Mouse (Mus musculus) hindbrain, embryonic 13.5 days (tissue): ENCODE measurements around the gene Mtmr12. TPM values are rescaled to one million over a fixed set of nuclear protein-coding genes. Genes with fewer than 3 reads are reported as not detected.

Source experiments
- ATAC-seq: fragments of 200-750 bp; cut with Nextera tagmentation; 2 replicates; pipeline ENCODE4 v1.8.0; 2017; ENCODE audit warnings: moderate TSS enrichment; ENCODE audit not compliant: low FRiP score
- H3K27ac ChIP-seq: fragments of 300-500 bp; sonication (generic); 2 replicates; pipeline ENCODE4 v1.5.1; 2015; ENCODE audit warnings: inconsistent platforms, mild to moderate bottlenecking, moderate library complexity
- H3K27me3 ChIP-seq: fragments of 300-500 bp; sonication (generic); 2 replicates; pipeline ENCODE4 v1.6.1; 2015; ENCODE audit warnings: mild to moderate bottlenecking, inconsistent platforms
- H3K36me3 ChIP-seq: fragments of 300-500 bp; sonication (generic); 2 replicates; pipeline ENCODE4 v1.6.1; 2015; ENCODE audit warnings: mild to moderate bottlenecking, inconsistent platforms
- H3K4me1 ChIP-seq: fragments of 300-500 bp; sonication (generic); replicated peaks from 2 replicates; pipeline ENCODE4 v1.6.1; 2015; ENCODE audit warnings: inconsistent platforms
- H3K4me2 ChIP-seq: fragments of 300-500 bp; sonication (generic); 2 replicates; pipeline ENCODE4 v1.6.1; 2015; ENCODE audit warnings: inconsistent platforms, mild to moderate bottlenecking, moderate library complexity
- H3K4me3 ChIP-seq: fragments of 300-500 bp; sonication (generic); 2 replicates; pipeline ENCODE4 v1.5.1; 2015; ENCODE audit warnings: mild to moderate bottlenecking, inconsistent platforms
- H3K9ac ChIP-seq: fragments of 300-500 bp; sonication (generic); 2 replicates; pipeline ENCODE4 v1.6.1; 2015; ENCODE audit warnings: mild to moderate bottlenecking, inconsistent platforms
- H3K9me3 ChIP-seq: fragments of 300-500 bp; sonication (generic); 2 replicates; pipeline ENCODE4 v1.6.1; 2016; ENCODE audit warnings: inconsistent platforms
- WGBS: fragments of 180-500 bp; shearing (Covaris S2); methylation state at CpG from one replicate; pipeline ENCODE4 v1.1.7; 2015; 5-methylcytosine and 5-hydroxymethylcytosine counted together
- polyA plus RNA-seq: library from polyadenylated mRNA; unstranded; fragments of >200 nt; fragmentation: Nextera tagmentation; extraction: Ambion mirVana; gene quantifications from 2 replicates; pipeline ENCODE4 v1.2.1, GENCODE M21; 2015

The Mtmr12 gene
- polyA plus RNA-seq, 1 experiment from 2014 or later, result 7.7 TPM

- no peak for ATAC-seq
- whole genome bisulfite sequencing, result 79% methylated on average over 11 of the region's 11 CpGs
- no peak overlapping the region for H3K4me2 ChIP-seq
Observed at GRCm38 (mm10) chr15:12246360-12247158, 41.7 kb downstream of the Mtmr12 start.

DNA sequence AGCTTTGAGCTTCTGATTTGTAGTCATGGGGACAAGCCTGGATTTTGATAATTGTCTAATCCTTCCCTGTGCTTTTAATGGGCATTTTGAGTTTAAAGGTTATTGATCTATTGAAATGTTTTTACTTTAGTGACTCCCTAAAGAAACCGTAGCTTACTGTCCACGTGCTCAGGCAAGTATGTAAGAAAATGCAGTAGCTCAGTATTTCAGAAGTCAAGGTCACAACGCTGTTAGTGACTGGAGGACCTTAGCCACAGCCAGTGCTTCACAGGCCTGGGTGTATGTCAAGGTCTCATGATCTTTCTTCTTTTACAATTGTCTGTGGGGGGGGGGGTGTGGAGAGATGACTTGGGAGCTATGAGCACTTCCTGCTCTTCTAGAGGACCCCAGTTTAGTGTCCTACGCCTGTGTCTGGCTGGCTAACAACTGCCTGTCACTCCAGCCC lies 42.4 kb downstream of the Mtmr12 start:
- Histone ChIP-seq H3K27ac (no peak overlapping the region), H3K9ac (no peak overlapping the region), H3K4me2 (no peak overlapping the region), H3K9me3 (no peaks in the 10 kb centered on the region), H3K4me3 (no peak overlapping the region), H3K36me3 (peaks cover 53% of the 10 kb centered on the region), H3K4me1 (no peaks in the 10 kb centered on the region), H3K27me3 (no peaks in the 10 kb centered on the region)
- WGBS, result 84% methylated on average over 4 of the region's 4 CpGs
- ATAC-seq, result no peak

More at GRCm38 (mm10) chr15:12246360-12247158, 41.7 kb downstream of the Mtmr12 start:
- Histone ChIP-seq H3K9me3 (no peaks in the 10 kb centered on the region), H3K4me1 (no peaks in the 10 kb centered on the region), H3K36me3 (peaks cover 46% of the 10 kb centered on the region), H3K27me3 (no peaks in the 10 kb centered on the region), H3K4me3 (no peak overlapping the region), H3K27ac (no peak overlapping the region), H3K9ac (no peak overlapping the region)

- peaks cover 52% of the 10 kb centered on the region for H3K36me3 ChIP-seq
- H3K9me3 ChIP-seq, result no peaks in the 10 kb centered on the region
- no peak overlapping the region for H3K4me2 ChIP-seq
- H3K27ac ChIP-seq, result no peak overlapping the region
- no peak overlapping the region for H3K9ac ChIP-seq
- no peak for ATAC-seq
- H3K4me1 ChIP-seq, result no peaks in the 10 kb centered on the region
- no peaks in the 10 kb centered on the region for H3K27me3 ChIP-seq
- H3K4me3 ChIP-seq, result no peak overlapping the region
- WGBS, result 56% methylated on average over 4 of the region's 4 CpGs
Observed at GRCm38 (mm10) chr15:12248279-12248678, 43.5 kb downstream of the Mtmr12 start.

DNA sequence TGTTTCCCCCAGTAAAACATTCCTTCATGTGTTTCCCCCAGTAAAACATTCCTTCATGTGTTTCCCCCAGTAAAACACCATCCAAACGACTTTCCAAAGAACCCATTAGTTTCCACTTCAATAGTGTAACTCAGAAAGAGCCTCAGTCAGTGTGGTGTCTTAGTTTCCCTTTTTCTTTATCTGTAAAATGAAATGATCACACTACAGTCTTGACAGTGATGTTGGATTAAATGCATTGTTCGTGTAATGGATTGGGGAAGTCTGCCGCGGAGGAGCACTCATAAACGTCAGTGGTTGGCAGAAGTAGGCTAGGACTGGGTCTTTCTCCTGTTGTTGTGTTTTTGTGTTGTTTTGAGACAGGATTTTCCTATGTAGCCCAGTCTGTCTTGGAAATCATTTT lies 45.5 kb downstream of the Mtmr12 start:
- H3K36me3 ChIP-seq, result peaks cover 52% of the 10 kb centered on the region
- 88% methylated on average over 5 of the region's 5 CpGs for WGBS
- no peak overlapping the region for H3K9ac ChIP-seq
- no peaks in the 10 kb centered on the region for H3K4me1 ChIP-seq
- H3K27me3 ChIP-seq, result no peaks in the 10 kb centered on the region
- no peak overlapping the region for H3K27ac ChIP-seq
- no peak overlapping the region for H3K4me2 ChIP-seq
- ATAC-seq, result no peak
- H3K4me3 ChIP-seq, result no peak overlapping the region
- H3K9me3 ChIP-seq, result no peaks in the 10 kb centered on the region

DNA sequence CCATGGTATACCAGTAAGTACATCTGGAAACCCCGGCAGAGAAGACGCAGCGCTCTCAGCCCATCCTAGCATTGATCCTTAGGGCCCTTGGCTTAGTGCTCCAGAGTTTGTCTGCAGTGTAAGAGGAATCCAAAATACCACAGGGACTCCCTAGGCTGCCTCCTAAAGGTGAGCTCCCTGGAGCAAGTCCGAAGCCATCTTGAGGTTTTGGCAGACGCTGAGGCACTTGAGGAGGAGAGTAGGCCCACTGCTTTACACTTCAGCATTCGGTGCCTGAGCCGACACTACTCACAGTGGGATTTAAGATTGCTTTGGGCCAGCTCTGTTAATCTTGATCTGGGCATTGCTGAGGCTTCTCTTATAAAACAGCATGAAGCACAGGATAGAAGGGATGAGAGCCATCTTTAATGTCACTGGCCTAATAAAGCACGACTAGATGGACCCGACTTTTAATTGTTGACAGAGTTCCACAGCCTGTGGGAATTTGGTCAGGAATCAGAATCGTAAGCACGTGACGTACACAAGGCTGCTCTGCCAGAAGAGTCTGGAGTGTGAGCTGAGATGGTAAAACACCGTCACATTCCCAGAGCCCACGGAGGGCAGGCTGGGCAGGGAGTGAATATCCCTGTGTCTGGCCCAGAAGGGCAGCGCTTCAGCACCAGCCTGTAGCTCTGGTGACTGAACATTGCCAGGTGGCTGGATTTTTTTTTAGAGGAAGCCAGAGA lies 46.8 kb downstream of the Mtmr12 start:
- Histone ChIP-seq H3K36me3 (peaks cover 46% of the 10 kb centered on the region), H3K27ac (no peak overlapping the region), H3K4me2 (no peak overlapping the region), H3K9ac (no peak overlapping the region), H3K27me3 (no peaks in the 10 kb centered on the region), H3K4me3 (no peak overlapping the region), H3K4me1 (no peaks in the 10 kb centered on the region), H3K9me3 (no peaks in the 10 kb centered on the region)
- 96% methylated on average over 15 of the region's 15 CpGs for WGBS
- no peak for ATAC-seq

GRCm38 (mm10) chr15:12252141-12252489 lies 47.3 kb downstream of the Mtmr12 start:
- Histone ChIP-seq H3K27me3 (no peaks in the 10 kb centered on the region), H3K4me1 (no peaks in the 10 kb centered on the region), H3K9ac (no peak overlapping the region), H3K4me3 (no peak overlapping the region), H3K9me3 (no peaks in the 10 kb centered on the region), H3K27ac (no peak overlapping the region), H3K36me3 (peaks cover 44% of the 10 kb centered on the region), H3K4me2 (no peak overlapping the region)
- 93% methylated on average over 2 of the region's 2 CpGs for WGBS
- ATAC-seq, result no peak

DNA sequence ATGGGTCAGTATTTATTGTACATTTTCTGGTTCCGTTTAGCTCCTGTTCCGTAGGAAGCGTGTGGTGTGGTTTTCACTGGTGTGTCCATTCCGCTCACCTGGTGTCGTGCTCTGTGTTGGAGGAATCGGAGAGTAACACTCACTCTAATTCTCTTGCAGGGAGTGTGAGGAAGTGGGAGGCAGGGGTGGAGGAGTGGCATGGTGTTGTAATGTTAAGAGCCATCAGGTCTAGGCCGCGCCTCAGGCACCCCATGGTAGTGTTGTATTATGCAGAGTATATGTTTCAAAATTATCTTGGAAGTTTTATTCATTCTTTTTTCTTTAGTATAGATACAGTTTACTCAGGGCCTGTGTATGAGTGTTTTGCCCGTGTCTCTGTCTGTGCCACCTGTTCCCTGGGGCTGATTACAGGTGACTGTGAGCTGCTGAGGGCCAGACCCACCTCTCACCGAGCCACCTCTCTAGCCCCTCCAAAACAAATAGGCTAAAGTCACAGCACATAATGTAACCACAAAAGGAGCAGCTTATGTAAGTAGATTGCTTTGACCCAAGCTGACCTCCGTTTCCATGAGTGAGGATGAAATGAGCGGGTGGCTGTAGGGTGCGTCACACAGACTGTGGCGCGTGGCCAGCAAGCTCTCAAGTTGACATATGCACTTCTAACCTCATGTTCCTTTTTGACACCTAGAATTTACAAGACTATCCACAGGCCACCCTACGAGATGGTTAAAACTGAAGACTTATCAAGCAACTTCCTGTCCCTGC lies 53.1 kb downstream of the Mtmr12 start:
- Histone ChIP-seq H3K27me3 (no peaks in the 10 kb centered on the region), H3K4me3 (no peak overlapping the region), H3K4me1 (no peaks in the 10 kb centered on the region), H3K4me2 (no peak overlapping the region), H3K27ac (no peak overlapping the region), H3K9me3 (no peaks in the 10 kb centered on the region), H3K36me3 (peaks cover 72% of the 10 kb centered on the region), H3K9ac (no peak overlapping the region)
- ATAC-seq, result no peak
- WGBS, result 92% methylated on average over 16 of the region's 16 CpGs

DNA sequence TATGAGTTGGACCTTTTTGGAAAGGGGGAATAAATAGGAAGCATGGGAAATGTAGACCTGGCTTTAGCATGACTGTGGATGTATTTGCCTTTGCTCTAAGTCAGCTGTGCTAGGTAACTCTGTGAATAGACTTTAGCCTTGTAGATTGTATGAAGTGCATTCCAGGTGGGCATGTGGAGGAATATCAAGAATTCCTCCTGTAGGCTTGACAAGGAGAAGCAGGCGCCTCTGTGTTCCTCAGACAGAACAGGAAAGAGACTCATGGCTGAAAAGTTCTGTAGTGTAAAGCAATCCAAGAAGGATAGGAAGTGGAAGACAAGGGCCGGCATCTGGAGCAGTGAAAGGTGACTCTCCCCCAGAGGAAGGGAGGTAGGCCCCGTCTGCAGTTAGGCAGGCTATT lies 58.2 kb downstream of the Mtmr12 start:
- no peaks in the 10 kb centered on the region for H3K9me3 ChIP-seq
- no peak overlapping the region for H3K4me3 ChIP-seq
- no peak overlapping the region for H3K4me2 ChIP-seq
- no peaks in the 10 kb centered on the region for H3K27me3 ChIP-seq
- H3K4me1 ChIP-seq, result no peaks in the 10 kb centered on the region
- no peak for ATAC-seq
- no peak overlapping the region for H3K9ac ChIP-seq
- H3K27ac ChIP-seq, result no peak overlapping the region
- 87% methylated on average over 3 of the region's 3 CpGs for WGBS
- peaks cover 90% of the 10 kb centered on the region for H3K36me3 ChIP-seq

GRCm38 (mm10) chr15:12266460-12266859 lies 61.6 kb downstream of the Mtmr12 start:
- Histone ChIP-seq H3K4me2 (no peak overlapping the region), H3K36me3 (peaks cover 92% of the 10 kb centered on the region), H3K4me1 (no peaks in the 10 kb centered on the region), H3K9ac (no peak overlapping the region), H3K27ac (no peak overlapping the region), H3K4me3 (no peak overlapping the region), H3K27me3 (no peaks in the 10 kb centered on the region), H3K9me3 (no peaks in the 10 kb centered on the region)
- WGBS, result 82% methylated on average over 8 of the region's 8 CpGs
- no peak for ATAC-seq

GRCm38 (mm10) chr15:12268021-12268420 lies 63.2 kb downstream of the Mtmr12 start:
- H3K9ac ChIP-seq, result no peak overlapping the region
- H3K27ac ChIP-seq, result no peak overlapping the region
- no peaks in the 10 kb centered on the region for H3K9me3 ChIP-seq
- ATAC-seq, result peak; percentile 47; the same call in 1 of the 2 replicates
- H3K27me3 ChIP-seq, result no peaks in the 10 kb centered on the region
- 74% methylated on average over 1 of the region's 1 CpGs for WGBS
- H3K36me3 ChIP-seq, result peaks cover 77% of the 10 kb centered on the region
- H3K4me2 ChIP-seq, result no peak overlapping the region
- H3K4me1 ChIP-seq, result no peaks in the 10 kb centered on the region
- no peak overlapping the region for H3K4me3 ChIP-seq

DNA sequence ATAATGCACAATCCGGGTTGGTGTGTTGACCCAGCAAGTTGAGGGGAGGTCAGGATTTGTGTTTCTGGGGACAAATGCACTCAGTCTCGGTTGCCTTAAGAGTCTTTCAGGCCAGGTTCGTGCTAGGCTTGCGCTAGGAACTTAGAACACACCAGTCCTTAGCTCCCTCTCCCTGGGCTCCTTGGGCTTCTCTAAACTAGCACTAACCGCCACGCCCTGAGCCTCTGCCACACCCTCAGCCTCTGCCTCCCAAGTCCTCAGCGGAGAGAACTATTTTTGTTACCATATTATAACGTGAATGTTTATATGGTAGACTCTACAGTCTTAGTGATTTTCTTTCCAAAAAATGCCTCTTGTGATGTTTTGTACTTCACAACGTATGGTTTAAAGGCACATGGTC lies 66.5 kb downstream of the Mtmr12 start:
- no peaks in the 10 kb centered on the region; the same call in 1 of the 2 replicates for H3K4me1 ChIP-seq
- H3K4me2 ChIP-seq, result no peak overlapping the region
- peaks cover 45% of the 10 kb centered on the region for H3K36me3 ChIP-seq
- H3K27me3 ChIP-seq, result no peaks in the 10 kb centered on the region
- H3K27ac ChIP-seq, result no peak overlapping the region
- 95% methylated on average over 9 of the region's 9 CpGs for WGBS
- no peak overlapping the region for H3K4me3 ChIP-seq
- no peak for ATAC-seq
- no peak overlapping the region for H3K9ac ChIP-seq
- no peaks in the 10 kb centered on the region for H3K9me3 ChIP-seq

GRCm38 (mm10) chr15:12273325-12274052 lies 68.7 kb downstream of the Mtmr12 start:
- Histone ChIP-seq H3K27me3 (no peaks in the 10 kb centered on the region), H3K4me1 (no peaks in the 10 kb centered on the region; the same call in 1 of the 2 replicates), H3K9me3 (no peaks in the 10 kb centered on the region), H3K27ac (no peak overlapping the region), H3K4me2 (no peak overlapping the region), H3K4me3 (no peak overlapping the region), H3K9ac (no peak overlapping the region), H3K36me3 (peaks cover 27% of the 10 kb centered on the region)
- WGBS, result 88% methylated on average over 12 of the region's 12 CpGs
- ATAC-seq, result peak; percentile 31; the same call in 1 of the 2 replicates
